Mouse (Mus musculus) ES-E14 (cell line): ENCODE results near the gene Slc25a16. TPM values are rescaled to one million over a fixed set of nuclear protein-coding genes. Genes with fewer than 3 reads are reported as not detected.

ENCODE experiments used
- DNase-seq: peaks from one replicate; pipeline ENCODE4 v3.0.0-alpha.2; 2013; ENCODE audit warnings: low read depth, low spot score
- H3K27ac ChIP-seq: 2 replicates; pipeline ENCODE4 v1.5.1; 2012; ENCODE audit warnings: low read depth, mild to moderate bottlenecking, low read length, moderate library complexity, mixed read lengths; ENCODE audit not compliant: poor library complexity, insufficient read depth, severe bottlenecking
- H3K36me3 ChIP-seq: 2 replicates; pipeline ENCODE4 v1.6.1; 2012; ENCODE audit warnings: mild to moderate bottlenecking, low read length, moderate library complexity, mixed read lengths; ENCODE audit not compliant: control insufficient read depth, poor library complexity, insufficient read depth, severe bottlenecking
- H3K4me1 ChIP-seq, 2 experiments: fragments of 150-350 bp in 1 of 2; sonication (generic) in 1 of 2; 2 replicates each; pipeline ENCODE4 v1.6.1; 2012; ENCODE audit warnings: low read length in 2 of 2, mild to moderate bottlenecking in 1 of 2, mixed read lengths in 1 of 2; ENCODE audit not compliant: control insufficient read depth in 2 of 2, insufficient read depth in 2 of 2, poor library complexity in 1 of 2
- H3K4me3 ChIP-seq, 2 experiments: fragments of 150-350 bp in 1 of 2; sonication (generic) in 1 of 2; 2 replicates each; pipeline ENCODE4 v1.5.1; 2012; ENCODE audit warnings: low read length in 2 of 2, low read depth in 1 of 2, mild to moderate bottlenecking in 1 of 2, mixed read lengths in 1 of 2; ENCODE audit not compliant: insufficient read depth in 1 of 2, poor library complexity in 1 of 2, severe bottlenecking in 1 of 2
- H3K9ac ChIP-seq: 2 replicates; pipeline ENCODE4 v1.6.1; 2012; ENCODE audit warnings: low read depth, mild to moderate bottlenecking, low read length, mixed read lengths; ENCODE audit not compliant: poor library complexity, insufficient read depth, severe bottlenecking
- H3K9me3 ChIP-seq: fragments of 150-350 bp; sonication (generic); 2 replicates; pipeline ENCODE4 v1.6.1; 2012; ENCODE audit warnings: low read depth, mild to moderate bottlenecking, low read length; ENCODE audit not compliant: control insufficient read depth, insufficient read depth
- CHD2 ChIP-seq: IDR thresholded peaks from 2 replicates; pipeline ENCODE4 v1.6.1; 2014; ENCODE audit warnings: mild to moderate bottlenecking, low read depth, low read length, inconsistent platforms
- HCFC1 ChIP-seq: IDR thresholded peaks from 2 replicates; pipeline ENCODE4 v1.6.1; 2012; ENCODE audit warnings: low read length, inconsistent platforms, borderline replicate concordance; ENCODE audit not compliant: insufficient read depth
- MAFK ChIP-seq: IDR thresholded peaks from 2 replicates; pipeline ENCODE4 v1.6.1; 2014; ENCODE audit warnings: mild to moderate bottlenecking, low read depth, low read length, inconsistent platforms; ENCODE audit not compliant: insufficient read depth
- ZC3H11A ChIP-seq: IDR thresholded peaks from 2 replicates; pipeline ENCODE4 v1.6.1; 2012; ENCODE audit warnings: low read depth, mild to moderate bottlenecking, inconsistent platforms, low read length, borderline replicate concordance
- ZNF384 ChIP-seq: IDR thresholded peaks from 2 replicates; pipeline ENCODE4 v1.6.1; 2012; ENCODE audit warnings: low read depth, low read length, inconsistent platforms
- in situ Hi-C, 2 experiments: fragments of 600-800 bp; cut with MboI; formaldehyde crosslinking; loops; one replicate each; pipeline ENCODE4 v1.15.1; 2025; ENCODE audit warnings: low sequenced_read_pairs in 2 of 2, inconsistent platforms in 1 of 2; ENCODE audit not compliant: unreplicated experiment in 2 of 2
- total RNA-seq: library from RNA; depleted of rRNA; stranded (reverse); fragments of 300-350 nt; gene quantifications from 2 replicates; pipeline ENCODE4 v1.2.3, GENCODE M21; 2012

Slc25a16 gene
- total RNA-seq, 1 experiment, result 12.8 TPM

DNA sequence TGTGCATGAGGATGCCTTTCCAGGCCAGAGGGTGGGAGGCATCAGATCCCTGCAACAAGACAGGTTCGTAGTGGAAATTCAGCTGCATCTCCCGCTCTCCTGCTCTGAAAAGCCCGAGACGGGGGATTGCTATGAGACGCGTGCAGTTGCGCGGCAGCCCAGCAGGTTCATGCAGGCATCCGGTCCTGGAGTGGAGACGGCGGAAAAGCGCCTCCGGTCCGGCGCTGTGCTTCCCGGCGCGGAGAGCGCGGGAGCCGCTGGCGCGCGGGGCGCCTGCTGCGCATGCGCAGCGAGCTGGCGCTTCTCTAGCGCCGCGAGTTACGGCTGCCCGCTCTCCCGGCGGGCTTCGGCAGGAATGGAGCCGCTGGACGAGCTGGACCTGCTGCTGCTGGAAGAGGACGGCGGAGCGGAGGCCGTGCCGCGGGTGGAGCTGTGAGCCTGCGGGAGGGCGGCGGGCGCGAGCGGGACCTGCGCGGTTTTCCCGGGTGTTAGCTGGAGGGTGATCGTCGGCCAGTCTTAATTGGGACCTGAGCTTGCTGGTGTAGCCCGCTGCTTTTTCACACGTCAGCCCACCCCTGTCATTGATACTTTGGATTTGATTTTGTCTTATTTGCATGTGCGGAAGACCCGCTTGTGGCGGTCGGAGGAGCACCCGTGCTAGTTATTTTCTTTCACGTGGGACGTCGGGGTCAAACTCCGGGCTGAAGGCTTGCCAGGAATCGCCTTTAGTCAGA, 26.5 kb downstream of the Slc25a16 start, which contains the start of gene Dna2:
Gene Dna2, plus strand, starts transcription at position 289 of the 734 bp plus-strand sequence.
- peaks cover 0 to 2% of the 10 kb centered on the region in 2 experiments; a peak in 1 of 4 replicates for H3K4me1 ChIP-seq
- peak; percentile 65 for DNase-seq
- peak within 1 kb of the TSS; percentile 85 to 91 for H3K4me3 ChIP-seq
- H3K9me3 ChIP-seq, result no peaks in the 10 kb centered on the region
- H3K9ac ChIP-seq, result peak within 1 kb of the TSS; percentile 90
- in situ Hi-C loops, result no loop called here
- TF ChIP-seq MAFK (no peak), HCFC1 (no peak), ZC3H11A (no peak), CHD2 (no peak), ZNF384 (no peak)
- peak within 1 kb of the TSS; percentile 70; the same call in 1 of the 2 replicates for H3K27ac ChIP-seq
- H3K36me3 ChIP-seq, result peaks cover 14% of the 10 kb centered on the region

DNA sequence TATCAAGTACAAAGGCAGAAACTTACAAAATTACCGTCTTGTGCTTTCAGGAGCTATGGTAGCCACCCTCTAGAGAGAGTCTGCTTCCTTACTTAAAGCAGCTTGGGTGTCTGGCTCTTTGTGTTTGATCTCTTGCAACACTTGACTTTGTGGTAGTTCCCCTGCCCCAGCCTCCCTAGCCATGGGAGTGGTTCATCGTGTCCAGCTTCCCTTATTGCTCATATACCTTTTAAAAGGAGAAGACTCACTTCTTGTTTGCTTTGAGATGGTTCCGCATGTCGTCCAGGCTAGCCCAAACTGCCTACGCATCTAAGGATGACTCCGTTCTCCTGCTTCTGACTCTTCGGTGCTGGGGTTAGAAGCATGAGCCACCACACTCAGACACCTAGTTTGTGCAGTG, 28.1 kb downstream of the Slc25a16 start:
- peaks cover 18% of the 10 kb centered on the region for H3K36me3 ChIP-seq
- no peak overlapping the region for H3K4me3 ChIP-seq
- no peak for TF ChIP-seq ZNF384
- no peak for TF ChIP-seq HCFC1
- TF ChIP-seq CHD2, result no peak
- no peak for TF ChIP-seq ZC3H11A
- TF ChIP-seq MAFK, result no peak
- no peak for DNase-seq
- no peaks in the 10 kb centered on the region for H3K9me3 ChIP-seq
- H3K27ac ChIP-seq, result no peak overlapping the region
- peaks cover 2 to 4% of the 10 kb centered on the region in 2 experiments; a peak in 2 of 4 replicates for H3K4me1 ChIP-seq
- in situ Hi-C loops, result no loop called here
- no peak overlapping the region for H3K9ac ChIP-seq

DNA sequence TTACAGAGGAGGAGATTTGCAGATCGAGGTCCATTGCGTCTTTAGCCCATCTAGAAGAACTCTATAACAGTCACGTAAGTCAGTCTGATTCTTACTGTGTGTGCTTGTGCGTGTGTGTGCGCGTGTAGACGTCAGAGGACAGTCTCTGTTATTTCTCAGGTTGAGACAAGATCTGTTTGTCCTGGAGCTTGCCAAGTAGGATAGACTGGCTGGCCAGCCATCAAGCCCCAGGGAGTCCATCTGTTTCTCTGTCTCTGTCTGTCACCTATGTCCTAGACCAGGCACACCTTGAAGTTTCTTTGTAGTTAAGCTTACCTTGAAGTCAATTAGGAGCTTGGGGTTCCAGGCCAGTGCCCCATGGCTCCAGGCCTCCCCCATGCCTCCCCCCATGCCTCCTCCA, 43.5 kb downstream of the Slc25a16 start:
- Histone ChIP-seq H3K36me3 (peaks cover 64% of the 10 kb centered on the region), H3K4me3 (no peak overlapping the region), H3K9me3 (peaks cover 2% of the 10 kb centered on the region; the same call in 1 of the 2 replicates), H3K9ac (no peak overlapping the region), H3K4me1 (no peaks in the 10 kb centered on the region), H3K27ac (no peak overlapping the region)
- no peak for TF ChIP-seq HCFC1
- TF ChIP-seq CHD2, result no peak
- no peak for TF ChIP-seq ZC3H11A
- TF ChIP-seq MAFK, result no peak
- no peak for TF ChIP-seq ZNF384
- no peak for DNase-seq
- in situ Hi-C loops, result no loop called here

DNA sequence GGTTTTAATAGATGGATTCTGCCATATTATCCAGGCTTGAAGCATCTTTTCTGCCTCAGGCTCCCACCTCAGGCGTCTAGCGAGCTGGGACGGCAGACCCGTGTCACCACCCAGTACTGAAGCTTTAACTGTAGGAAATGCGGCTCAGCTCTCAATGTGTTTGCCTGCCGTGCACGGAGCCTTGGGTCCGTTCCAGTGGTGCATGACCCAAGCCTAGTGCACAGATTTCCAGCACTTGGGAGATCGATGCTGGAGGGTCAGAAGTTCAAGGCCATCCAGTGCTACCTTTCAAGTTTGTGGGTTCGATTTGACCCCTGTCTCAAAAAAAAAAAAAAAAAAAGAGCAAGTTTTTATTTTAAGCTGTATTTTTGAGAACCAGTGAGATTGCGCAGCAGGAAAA, 45.4 kb downstream of the Slc25a16 start:
- Histone ChIP-seq H3K9ac (no peak overlapping the region), H3K4me1 (no peaks in the 10 kb centered on the region), H3K4me3 (no peak overlapping the region), H3K9me3 (peaks cover 2% of the 10 kb centered on the region; the same call in 1 of the 2 replicates), H3K27ac (no peak overlapping the region), H3K36me3 (peaks cover 69% of the 10 kb centered on the region)
- in situ Hi-C loops, result no loop called here
- TF ChIP-seq HCFC1 (no peak), ZNF384 (no peak), ZC3H11A (no peak), MAFK (no peak), CHD2 (no peak)
- no peak for DNase-seq
